Mouse (Mus musculus) cerebellum, adult 2 months (tissue): ENCODE measurements at regions not wholly inside any gene's neighbourhood (a gene's known extent, or its start where the extent isn't known, plus 50 kb on each side); places are given as distances from the start of the nearest gene placed in this dataset.

Experiments
- CTCF ChIP-seq: fragments of 200-500 bp; IDR thresholded peaks from 2 replicates; pipeline ENCODE4 v1.5.1; 2011; ENCODE audit warnings: low read depth, mild to moderate bottlenecking, control low read depth, low read length, moderate library complexity, borderline replicate concordance; ENCODE audit not compliant: insufficient read depth
- POLR2A ChIP-seq: fragments of 200-500 bp; IDR thresholded peaks from 2 replicates; pipeline ENCODE4 v1.6.1; 2011; ENCODE audit warnings: low read length, control low read depth, borderline replicate concordance; ENCODE audit not compliant: insufficient read depth

DNA sequence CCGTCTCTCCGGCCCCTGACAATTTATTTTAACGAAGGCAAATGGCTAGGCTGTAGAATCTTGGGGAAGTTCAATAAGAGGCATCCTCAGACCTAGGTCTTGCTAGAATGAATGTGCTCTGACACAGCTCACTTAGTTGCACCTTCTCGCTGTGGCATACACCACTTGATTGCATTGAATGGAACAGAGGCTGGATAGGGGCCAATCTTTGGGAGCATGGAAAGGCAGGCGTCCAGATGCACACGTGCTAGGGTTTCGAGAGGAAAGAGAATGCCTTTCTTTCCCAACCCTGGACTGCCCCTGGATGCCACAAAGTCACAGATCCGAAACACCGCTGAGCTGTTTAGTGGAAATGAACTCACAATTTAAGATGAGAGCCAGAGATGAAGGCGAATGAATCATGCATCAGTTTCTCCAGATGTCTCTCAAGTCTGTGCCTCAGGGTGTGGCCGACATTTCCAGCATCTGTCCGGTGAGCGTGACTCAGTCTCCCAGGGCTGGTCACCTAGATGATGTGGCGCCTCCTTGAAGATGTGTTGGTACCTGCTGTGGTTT is 109.7 kb upstream of the Armc2 start:
- TF ChIP-seq CTCF (no peak), POLR2A (no peak)
